26 mouse cellular contexts compared by ENCODE assay signal in the genomic region with DNA sequence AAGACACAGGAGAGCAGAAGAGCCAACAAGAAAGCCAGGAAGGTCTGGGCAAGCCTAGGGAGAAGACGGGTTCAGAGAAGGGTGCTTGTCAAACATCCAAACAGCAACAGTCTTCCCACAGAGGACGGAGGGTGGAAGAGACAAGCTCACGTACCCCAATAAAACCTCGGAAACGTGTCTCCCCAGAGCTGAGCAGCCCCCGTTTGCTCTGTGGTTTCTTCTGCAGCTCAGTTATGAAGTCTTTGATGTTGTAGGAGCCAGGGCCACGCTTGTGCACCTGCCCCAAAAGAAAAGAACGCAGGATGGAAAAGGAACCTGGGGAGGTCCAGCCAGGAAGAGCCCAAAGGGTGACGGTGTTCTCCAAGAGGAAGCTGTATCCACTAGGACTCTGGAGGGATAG. TPM values are rescaled to one million over a fixed set of nuclear protein-coding genes. Genes with fewer than 3 reads are reported as not detected.
A peak's percentile ranks its signal among the peaks of the same experiment; 100 is the strongest.
DNase-seq lines count a peak whose midpoint lies in the region; ATAC-seq and TF ChIP-seq lines count a peak whose summit lies in the region.
"Had no signal": no experiment of that assay in that cellular context is flagged by ENCODE, and none has a peak within 500 bp of the region (broad histone marks: within the 10 kb centered on the region; RNA-seq: fewer than 3 reads in every experiment).

No protein-coding gene starts in this region.

- H3K9ac ChIP-seq in heart, embryonic 13.5 days = no peak overlapping the region
- H3K9ac ChIP-seq in intestine, postnatal 0 days (ENCODE audit: low read depth, low read length) = no peak overlapping the region
- no peak overlapping the region for H3K9ac ChIP-seq in hindbrain, embryonic 14.5 days
- H3K9ac ChIP-seq: embryonic facial prominence, embryonic 13.5 days; forebrain, embryonic 15.5 days; limb, embryonic 13.5 days; liver, embryonic 13.5 days; neural tube, embryonic 15.5 days; stomach, embryonic 15.5 days had no signal

- H3K27ac ChIP-seq in heart, embryonic 13.5 days (replicated peaks) = no peak overlapping the region
- no peak overlapping the region for H3K27ac ChIP-seq in intestine, postnatal 0 days (ENCODE audit: low read depth, low read length)
- no peak overlapping the region for H3K27ac ChIP-seq in hindbrain, embryonic 14.5 days
- H3K27ac ChIP-seq: embryonic facial prominence, embryonic 13.5 days; forebrain, embryonic 15.5 days; gastrocnemius, adult 2 months; heart, adult 2 months; hindbrain, embryonic 10.5 days; hindbrain, postnatal 0 days; limb, embryonic 13.5 days; neural tube, embryonic 15.5 days; stomach, embryonic 15.5 days had no signal

- H3K4me2 ChIP-seq in heart, embryonic 13.5 days = 0 out of 2 replicates have a peak overlapping the region, but pooled peaks have one; percentile 8
- H3K4me2 ChIP-seq in intestine, postnatal 0 days (replicated peaks; ENCODE audit: low read depth) = no peak overlapping the region
- no peak overlapping the region for H3K4me2 ChIP-seq in hindbrain, embryonic 14.5 days (replicated peaks)
- H3K4me2 ChIP-seq: embryonic facial prominence, embryonic 13.5 days; forebrain, embryonic 15.5 days; limb, embryonic 13.5 days; neural tube, embryonic 15.5 days; stomach, embryonic 15.5 days had no signal

- no peak for ATAC-seq in heart, embryonic 13.5 days (ENCODE audit: extremely low read depth, insufficient number of reproducible peaks, low FRiP score, low TSS enrichment)
- ATAC-seq in intestine, postnatal 0 days = no peak
- no peak for ATAC-seq in hindbrain, embryonic 14.5 days (ENCODE audit: low FRiP score)
- ATAC-seq: activated CD4-positive, CD25-positive, alpha-beta regulatory T cell, adult 4 months had no signal

- no peaks in the 10 kb centered on the region for H3K36me3 ChIP-seq in heart, embryonic 13.5 days
- no peaks in the 10 kb centered on the region for H3K36me3 ChIP-seq in E14TG2a.4 (ENCODE audit: insufficient read depth, low read length)
- no peaks in the 10 kb centered on the region for H3K36me3 ChIP-seq in intestine, postnatal 0 days (ENCODE audit: control insufficient read depth, insufficient read depth)
- no peaks in the 10 kb centered on the region for H3K36me3 ChIP-seq in hindbrain, embryonic 14.5 days (replicated peaks; ENCODE audit: control insufficient read depth, insufficient read depth)
- H3K36me3 ChIP-seq: embryonic facial prominence, embryonic 13.5 days; forebrain, embryonic 10.5 days; forebrain, embryonic 15.5 days; hindbrain, embryonic 10.5 days; limb, embryonic 13.5 days; liver, embryonic 13.5 days; neural tube, embryonic 15.5 days; stomach, embryonic 15.5 days had no signal

- 75% methylated on average over 9 of the region's 9 CpGs for WGBS in heart, embryonic 13.5 days
- WGBS in intestine, postnatal 0 days = 84% methylated on average over 9 of the region's 9 CpGs
- 90% methylated on average over 9 of the region's 9 CpGs for WGBS in hindbrain, embryonic 14.5 days

- no peaks in the 10 kb centered on the region for H3K9me3 ChIP-seq in heart, embryonic 13.5 days
- H3K9me3 ChIP-seq in E14TG2a.4 (ENCODE audit: low read length) = no peaks in the 10 kb centered on the region
- H3K9me3 ChIP-seq in intestine, postnatal 0 days (ENCODE audit: control insufficient read depth) = no peaks in the 10 kb centered on the region
- no peaks in the 10 kb centered on the region for H3K9me3 ChIP-seq in hindbrain, embryonic 14.5 days (ENCODE audit: control insufficient read depth, low read length)
- H3K9me3 ChIP-seq: embryonic facial prominence, embryonic 13.5 days; forebrain, embryonic 10.5 days; forebrain, embryonic 15.5 days; hindbrain, embryonic 10.5 days; limb, embryonic 13.5 days; liver, embryonic 13.5 days; neural tube, embryonic 15.5 days; stomach, embryonic 15.5 days had no signal

- peaks cover 55% of the 10 kb centered on the region for H3K27me3 ChIP-seq in heart, embryonic 13.5 days (replicated peaks)
- H3K27me3 ChIP-seq in E14TG2a.4 (ENCODE audit: insufficient read depth, low read length) = no peaks in the 10 kb centered on the region
- no peaks in the 10 kb centered on the region for H3K27me3 ChIP-seq in intestine, postnatal 0 days (replicated peaks; ENCODE audit: control insufficient read depth, insufficient read depth, low read length)
- no peaks in the 10 kb centered on the region for H3K27me3 ChIP-seq in hindbrain, embryonic 14.5 days (ENCODE audit: control insufficient read depth, insufficient read depth, low read length)
- H3K27me3 ChIP-seq: forebrain, embryonic 15.5 days; stomach, embryonic 15.5 days had no signal

- no peak for DNase-seq in heart, adult 9 months (ENCODE audit: low spot score in 2 of 2)
- peak; percentile 31 for DNase-seq in naive thymus-derived CD4-positive, alpha-beta T cell, adult 2 months (ENCODE audit: low read depth)
- peak; percentile 63 for DNase-seq in thymus, postnatal 14 days
- no peak for DNase-seq in frontal cortex, postnatal 25 days (ENCODE audit: low spot score in 2 of 2)
- no peak for DNase-seq in hindbrain, embryonic 14.5 days (ENCODE audit: low spot score)

- no peak overlapping the region for H3K4me3 ChIP-seq in heart, embryonic 13.5 days
- peak overlapping the region; percentile 61; the same call in 1 of the 2 replicates for H3K4me3 ChIP-seq in E14TG2a.4 (replicated peaks; ENCODE audit: low read length)
- H3K4me3 ChIP-seq in intestine, postnatal 0 days (ENCODE audit: low read depth, low read length) = no peak overlapping the region
- H3K4me3 ChIP-seq in hindbrain, embryonic 14.5 days (replicated peaks; ENCODE audit: low read length) = no peak overlapping the region
- H3K4me3 ChIP-seq: embryonic facial prominence, embryonic 13.5 days; forebrain, embryonic 10.5 days; forebrain, embryonic 15.5 days; gastrocnemius, adult 2 months; heart, adult 2 months; hindbrain, embryonic 10.5 days; limb, embryonic 13.5 days; liver, embryonic 13.5 days; neural tube, embryonic 15.5 days; stomach, embryonic 15.5 days had no signal

- TF ChIP-seq CTCF in E14TG2a.4 (conservative IDR thresholded peaks at IDR 0.05; ENCODE audit: low read length) = no peak
- TF ChIP-seq CTCF in intestine, postnatal 0 days (IDR thresholded peaks at IDR 0.05; ENCODE audit: low read depth) = no peak

- H3K4me1 ChIP-seq in heart, embryonic 13.5 days = peaks cover 5% of the 10 kb centered on the region
- peaks cover 56% of the 10 kb centered on the region for H3K4me1 ChIP-seq in E14TG2a.4 (replicated peaks; ENCODE audit: low read depth, low read length)
- 0 out of 2 replicates have a peak, but pooled peaks cover 8% of the 10 kb centered on the region for H3K4me1 ChIP-seq in intestine, postnatal 0 days (replicated peaks; ENCODE audit: control insufficient read depth, insufficient read depth, low read length)
- peaks cover 5% of the 10 kb centered on the region; the same call in 1 of the 2 replicates for H3K4me1 ChIP-seq in hindbrain, embryonic 14.5 days (replicated peaks; ENCODE audit: control insufficient read depth, insufficient read depth, low read length)

RNA-seq across cellular contexts. Expression of gene Lexm, which starts 2.2 kb away (rescaled TPM):
- polyA plus RNA-seq in heart, embryonic 13.5 days (2015; fragmentation: Nextera tagmentation; extraction: Ambion mirVana) = 0.50 and 0.52 TPM in 2 replicates
- not detected in 2 replicates for polyA plus RNA-seq in intestine, postnatal 0 days (2015; fragmentation: Nextera tagmentation; extraction: Ambion mirVana)
- polyA plus RNA-seq in hindbrain, embryonic 14.5 days (2014; fragmentation: Nextera tagmentation; extraction: Ambion mirVana) = not detected in 2 replicates
- polyA plus RNA-seq: activated CD4-positive, CD25-positive, alpha-beta regulatory T cell, adult 4 months; adrenal gland, adult 2 months; C2C12; embryonic facial prominence, embryonic 13.5 days; forebrain, embryonic 10.5 days; forebrain, embryonic 15.5 days; heart, adult 2 months; heart, embryonic 14.5 days; hindbrain, postnatal 0 days; intestine, embryonic 16.5 days; lung, postnatal 0 days; midbrain, embryonic 14.5 days; neural tube, embryonic 15.5 days; stomach, embryonic 15.5 days had no signal

RNA-seq across cellular contexts. Expression of gene Ttc22, which starts 7.4 kb away (rescaled TPM):
- polyA plus RNA-seq in heart, embryonic 13.5 days (2015; fragmentation: Nextera tagmentation; extraction: Ambion mirVana) = 0.43 and 0.74 TPM in 2 replicates
- 61.9 and 66.4 TPM in 2 replicates for polyA plus RNA-seq in intestine, postnatal 0 days (2015; fragmentation: Nextera tagmentation; extraction: Ambion mirVana)
- 1.6 and 1.9 TPM in 2 replicates for polyA plus RNA-seq in hindbrain, embryonic 14.5 days (2014; fragmentation: Nextera tagmentation; extraction: Ambion mirVana)
- polyA plus RNA-seq: activated CD4-positive, CD25-positive, alpha-beta regulatory T cell, adult 4 months; adrenal gland, adult 2 months; C2C12; forebrain, embryonic 10.5 days; hindbrain, embryonic 10.5 days had no signal

RNA-seq across cellular contexts. Expression of gene Pars2, which starts 36.0 kb away (rescaled TPM):
- 10.4 and 13.0 TPM in 2 replicates for polyA plus RNA-seq in heart, embryonic 13.5 days (2015; fragmentation: Nextera tagmentation; extraction: Ambion mirVana)
- polyA plus RNA-seq in intestine, postnatal 0 days (2015; fragmentation: Nextera tagmentation; extraction: Ambion mirVana) = 6.7 TPM in 2 replicates
- 10.1 and 11.0 TPM in 2 replicates for polyA plus RNA-seq in hindbrain, embryonic 14.5 days (2014; fragmentation: Nextera tagmentation; extraction: Ambion mirVana)

RNA-seq across cellular contexts. Expression of gene Dhcr24, which starts 54.0 kb away (rescaled TPM):
- polyA plus RNA-seq in heart, embryonic 13.5 days (2015; fragmentation: Nextera tagmentation; extraction: Ambion mirVana) = 3.5 and 3.8 TPM in 2 replicates
- 6.5 and 7.9 TPM in 2 replicates for polyA plus RNA-seq in intestine, postnatal 0 days (2015; fragmentation: Nextera tagmentation; extraction: Ambion mirVana)
- 25.7 and 27.1 TPM in 2 replicates for polyA plus RNA-seq in hindbrain, embryonic 14.5 days (2014; fragmentation: Nextera tagmentation; extraction: Ambion mirVana)

Comparison
In these comparisons a context has a peak if more than half of its experiments do, and no peak if none do; other contexts are left out.
1. DNase-seq: peak in naive thymus-derived CD4-positive, alpha-beta T cell, adult 2 months (single experiment) and thymus, postnatal 14 days (single experiment); none in heart, adult 9 months (0 of 2), frontal cortex, postnatal 25 days (0 of 2) and hindbrain, embryonic 14.5 days (single experiment).
2. RNA of gene Ttc22, which starts 7.4 kb away (polyA plus RNA-seq): 61.9 to 66.4 TPM in intestine, postnatal 0 days; 1.6 to 1.9 TPM in hindbrain, embryonic 14.5 days and 0.43 to 0.74 TPM in heart, embryonic 13.5 days; every median in the first group is over 10 times any median in the second.